ENCODE assay signal across 14 mouse cellular contexts in the genomic region with DNA sequence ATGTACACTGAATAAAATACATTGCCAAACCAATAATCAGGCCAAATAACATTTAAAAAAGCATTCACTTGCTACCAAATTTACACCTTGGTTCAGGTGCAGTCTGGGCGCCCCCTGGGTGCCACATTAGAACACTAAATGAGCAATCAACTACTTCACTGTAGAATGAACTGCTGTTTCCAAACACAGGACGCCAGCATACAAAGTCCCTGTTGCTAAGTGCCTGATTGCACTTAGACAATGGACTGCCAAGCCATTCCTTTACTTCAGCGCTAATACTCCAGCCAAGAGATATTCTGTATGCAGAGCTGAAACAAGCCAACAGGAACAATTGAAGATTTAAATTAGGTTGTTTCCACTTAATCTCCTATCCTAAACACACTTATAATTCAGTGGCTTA.
DNase-seq lines count a peak whose midpoint lies in the region; ATAC-seq and TF ChIP-seq lines count a peak whose summit lies in the region.
"Had no signal": no experiment of that assay in that cellular context is flagged by ENCODE, and none has a peak within 500 bp of the region (broad histone marks: within the 10 kb centered on the region; RNA-seq: fewer than 3 reads in every experiment).

No protein-coding gene starts in this region.

- no peaks in the 10 kb centered on the region for H3K27me3 ChIP-seq in forebrain, postnatal 0 days (ENCODE audit: insufficient read depth, low read length)
- H3K27me3 ChIP-seq in midbrain, embryonic 15.5 days (replicated peaks): no peaks in the 10 kb centered on the region
- H3K27me3 ChIP-seq: limb, embryonic 12.5 days had no signal

- no peaks in the 10 kb centered on the region for H3K9me3 ChIP-seq in forebrain, postnatal 0 days (ENCODE audit: low read length)
- H3K9me3 ChIP-seq in midbrain, embryonic 15.5 days: no peaks in the 10 kb centered on the region
- H3K9me3 ChIP-seq: limb, embryonic 12.5 days had no signal

- H3K27ac ChIP-seq in forebrain, postnatal 0 days (ENCODE audit: low read depth, low read length): no peak overlapping the region
- no peak overlapping the region for H3K27ac ChIP-seq in midbrain, embryonic 15.5 days
- H3K27ac ChIP-seq: limb, embryonic 12.5 days had no signal

- no peak overlapping the region for H3K4me3 ChIP-seq in forebrain, postnatal 0 days (ENCODE audit: low read depth, low read length)
- H3K4me3 ChIP-seq in midbrain, embryonic 15.5 days: no peak overlapping the region
- H3K4me3 ChIP-seq: limb, embryonic 12.5 days had no signal

- no peak for TF ChIP-seq CTCF in brain, embryonic 14.5 days (IDR thresholded peaks at IDR 0.05; ENCODE audit: borderline replicate concordance, extremely low read depth, insufficient read depth, insufficient read length)
- TF ChIP-seq CTCF in forebrain, postnatal 0 days (IDR thresholded peaks at IDR 0.05; ENCODE audit: low read depth): no peak

- ATAC-seq in forebrain, postnatal 0 days: no peak
- 0 out of 2 replicates have a peak, but pooled peaks have one; percentile 62 for ATAC-seq in midbrain, embryonic 15.5 days (replicated peaks)
- ATAC-seq: CD4-positive, CD25-positive, alpha-beta regulatory T cell, adult 4 months; liver, postnatal 0 days had no signal

- DNase-seq in left cerebral cortex, adult 11 months (ENCODE audit: low spot score): peak; percentile 4
- no peak for DNase-seq in left cerebral cortex, adult 18-20 months (ENCODE audit: low spot score in 2 of 2)
- DNase-seq in brain, embryonic 14.5 days (ENCODE audit: low read depth): peak; percentile 84
- DNase-seq in forebrain, postnatal 0 days: peak; percentile 9
- no peak for DNase-seq in adrenal gland, adult 18-20 months (ENCODE audit: low spot score in 2 of 2)
- DNase-seq in heart, adult 11 months: no peak
- DNase-seq in T-cell, adult 2 months (ENCODE audit: low spot score): no peak
- DNase-seq: cerebellum, adult 9-11 months; liver, postnatal 0 days; lung, postnatal 4 days; thymus, postnatal 14 days had no signal

- WGBS in forebrain, postnatal 0 days: 7% methylated on average over 3 of the region's 3 CpGs
- WGBS in midbrain, embryonic 15.5 days: 9% methylated on average over 3 of the region's 3 CpGs

- H3K9ac ChIP-seq in forebrain, postnatal 0 days: no peak overlapping the region
- H3K9ac ChIP-seq in midbrain, embryonic 15.5 days: no peak overlapping the region
- H3K9ac ChIP-seq: limb, embryonic 12.5 days; liver, postnatal 0 days had no signal

- no peak overlapping the region for H3K4me2 ChIP-seq in forebrain, postnatal 0 days (ENCODE audit: low read depth)
- no peak overlapping the region for H3K4me2 ChIP-seq in midbrain, embryonic 15.5 days
- H3K4me2 ChIP-seq: limb, embryonic 12.5 days had no signal

- no peaks in the 10 kb centered on the region for H3K36me3 ChIP-seq in forebrain, postnatal 0 days (ENCODE audit: insufficient read depth)
- no peaks in the 10 kb centered on the region for H3K36me3 ChIP-seq in midbrain, embryonic 15.5 days (replicated peaks)
- H3K36me3 ChIP-seq: limb, embryonic 12.5 days had no signal

- no peaks in the 10 kb centered on the region for H3K4me1 ChIP-seq in forebrain, postnatal 0 days (ENCODE audit: insufficient read depth)
- H3K4me1 ChIP-seq in midbrain, embryonic 15.5 days: peaks cover 7% of the 10 kb centered on the region; the same call in 1 of the 2 replicates
- H3K4me1 ChIP-seq: limb, embryonic 12.5 days had no signal

- no peak for TF ChIP-seq POLR2A in brain, embryonic 14.5 days (IDR thresholded peaks at IDR 0.05; ENCODE audit: borderline replicate concordance, extremely low read depth, insufficient read depth, insufficient read length, poor library complexity, severe bottlenecking)

Comparison
In these comparisons a context has a peak if more than half of its experiments do, and no peak if none do; other contexts are left out.
1. DNase-seq: peak in left cerebral cortex, adult 11 months (single experiment), brain, embryonic 14.5 days (single experiment) and forebrain, postnatal 0 days (single experiment); none in left cerebral cortex, adult 18-20 months (0 of 2), adrenal gland, adult 18-20 months (0 of 2), heart, adult 11 months (single experiment) and T-cell, adult 2 months (single experiment).